Mouse (Mus musculus): ENCODE measurements around the gene Papss1. TPM values are rescaled to one million over a fixed set of nuclear protein-coding genes. Genes with fewer than 3 reads are reported as not detected.

The Papss1 gene
- total RNA-seq (2014; rRNA removed), result 129 and 133 TPM in 2 replicates
- polyA plus RNA-seq (2015; fragmentation: Nextera tagmentation; extraction: Ambion mirVana), result 107 and 111 TPM in 2 replicates

DNA sequence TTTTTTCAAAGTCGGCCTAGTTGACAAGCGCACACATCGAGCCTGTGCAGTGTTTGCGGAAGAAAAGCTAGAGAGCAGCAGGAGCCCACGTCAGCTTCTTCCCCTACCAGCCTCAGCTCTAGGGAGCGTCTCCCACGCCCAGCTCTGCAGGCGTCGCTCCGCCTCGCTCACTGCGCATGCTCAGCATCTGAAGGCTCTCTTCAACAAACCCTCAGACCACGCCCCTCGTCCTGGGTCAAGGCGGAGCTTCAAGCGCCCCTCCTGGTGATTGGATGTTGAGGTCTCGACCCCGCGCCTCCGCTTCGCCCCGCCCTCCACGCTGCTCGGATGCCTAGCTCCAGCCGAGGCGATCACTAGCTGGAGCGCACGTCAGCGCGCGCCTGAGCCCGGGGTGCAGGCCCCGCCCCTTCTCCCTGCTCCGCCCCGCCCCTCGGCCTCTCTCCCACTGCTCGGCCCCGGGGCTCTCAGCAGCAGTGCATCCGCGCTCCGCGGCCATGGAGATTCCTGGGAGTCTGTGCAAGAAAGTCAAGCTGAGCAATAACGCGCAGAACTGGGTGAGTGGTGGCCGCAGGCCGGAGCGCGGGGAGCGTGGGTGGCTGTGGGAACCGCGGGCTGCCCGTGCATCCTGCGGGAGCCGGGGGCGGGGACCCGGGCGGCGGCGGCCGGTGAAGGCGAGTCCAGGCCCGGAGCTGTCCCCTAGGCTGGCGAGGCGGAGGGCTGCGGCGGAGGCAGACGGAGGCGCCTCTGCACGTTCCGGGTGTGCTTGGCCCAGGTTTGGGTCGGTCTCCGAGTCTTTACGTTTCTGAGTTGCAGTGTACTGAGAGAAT, at the start of gene Papss1:
Gene Papss1 (plus strand): TSS at position 339 of the 827 bp plus-strand sequence.
- TF ChIP-seq CTCF (IDR thresholded peaks at IDR 0.05), result peak; percentile 50
- peak; percentile 99 for ATAC-seq (ENCODE audit: low FRiP score)
- peaks cover 6% of the 10 kb centered on the region; the same call in 1 of the 2 replicates for H3K4me1 ChIP-seq (ENCODE audit: insufficient read depth, low read length)
- H3K9ac ChIP-seq (replicated peaks; ENCODE audit: low read length, poor library complexity, severe bottlenecking), result peak within 1 kb of the TSS; percentile 84
- peak within 1 kb of the TSS; percentile 70 for H3K4me2 ChIP-seq (ENCODE audit: low read depth, low read length, poor library complexity, severe bottlenecking)
- no peaks in the 10 kb centered on the region for H3K27me3 ChIP-seq (ENCODE audit: insufficient read depth, low read length)
- DNase-seq (ENCODE audit: low spot score), result peak; percentile 100
- 1% methylated on average over 69 of the region's 73 CpGs for WGBS
- H3K36me3 ChIP-seq (ENCODE audit: insufficient read depth, low read length), result no peaks in the 10 kb centered on the region
- H3K9me3 ChIP-seq (ENCODE audit: low read length), result no peaks in the 10 kb centered on the region
- H3K4me3 ChIP-seq (ENCODE audit: low read depth, low read length), result peak within 1 kb of the TSS; percentile 92
- peak within 1 kb of the TSS; percentile 96 for H3K27ac ChIP-seq (ENCODE audit: low read depth, low read length)

DNA sequence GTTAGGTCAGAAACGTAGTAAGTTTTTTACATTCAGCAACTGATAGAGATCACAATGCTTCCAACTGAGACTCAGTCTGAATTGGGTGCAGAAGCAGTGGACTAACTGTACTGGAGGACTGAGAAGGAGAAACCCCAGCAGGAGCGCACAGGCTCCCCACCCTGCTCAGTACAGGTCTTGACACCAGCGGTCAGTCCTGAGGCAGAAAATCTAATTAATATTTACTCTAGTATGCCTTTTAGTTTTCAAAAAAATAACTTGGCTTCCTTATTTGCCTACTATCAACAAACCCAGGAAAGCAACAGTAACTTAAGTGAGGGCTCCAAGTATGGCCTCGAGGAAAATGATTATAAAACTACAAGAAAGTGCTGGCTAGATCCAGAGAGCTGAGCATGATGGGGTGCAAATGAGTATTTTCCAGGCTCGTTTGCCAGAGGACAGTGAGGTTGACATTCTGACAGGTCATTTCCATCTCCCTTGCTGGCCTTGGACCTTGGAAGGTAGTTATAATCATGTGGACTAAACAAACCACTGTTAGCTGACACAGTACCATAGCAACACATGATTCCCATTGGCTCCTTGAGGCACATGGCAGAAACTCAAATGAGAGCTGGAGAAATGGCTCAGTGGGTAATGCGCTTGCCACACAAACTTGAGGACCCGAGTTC, 48.1 kb upstream of the Papss1 start:
- ATAC-seq (ENCODE audit: low FRiP score) (no peak), DNase-seq (ENCODE audit: low spot score) (no peak)
- TF ChIP-seq CTCF (IDR thresholded peaks at IDR 0.05), result no peak
- H3K4me1 ChIP-seq (ENCODE audit: insufficient read depth, low read length), result no peaks in the 10 kb centered on the region
- no peak overlapping the region for H3K4me3 ChIP-seq (ENCODE audit: low read depth, low read length)
- WGBS, result 88% methylated on average over 7 of the region's 7 CpGs
- H3K27me3 ChIP-seq (ENCODE audit: insufficient read depth, low read length), result no peaks in the 10 kb centered on the region
- no peak overlapping the region for H3K4me2 ChIP-seq (ENCODE audit: low read depth, low read length, poor library complexity, severe bottlenecking)
- no peak overlapping the region for H3K9ac ChIP-seq (replicated peaks; ENCODE audit: low read length, poor library complexity, severe bottlenecking)
- H3K27ac ChIP-seq (ENCODE audit: low read depth, low read length), result no peak overlapping the region
- no peaks in the 10 kb centered on the region for H3K9me3 ChIP-seq (ENCODE audit: low read length)
- H3K36me3 ChIP-seq (ENCODE audit: insufficient read depth, low read length), result no peaks in the 10 kb centered on the region

DNA sequence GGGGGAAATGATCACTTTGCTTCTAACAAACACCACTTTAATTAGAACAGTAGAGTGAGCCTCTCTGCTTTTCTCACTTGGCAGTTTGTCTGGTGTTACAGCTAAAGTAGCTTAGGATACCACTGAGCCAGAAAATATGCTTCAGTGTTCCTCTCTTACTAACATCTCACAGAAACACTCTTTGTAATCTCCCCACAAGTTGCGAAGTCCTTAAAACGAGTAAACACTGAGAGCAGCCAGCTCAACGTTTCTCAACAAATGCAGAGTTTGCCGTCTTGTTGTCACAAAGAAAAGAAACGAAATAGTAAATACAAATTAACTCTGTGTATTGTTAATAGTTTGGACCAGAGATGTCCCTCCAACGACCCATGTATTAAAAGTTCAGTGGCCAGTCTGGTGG, 46.8 kb upstream of the Papss1 start:
- Histone ChIP-seq H3K9me3 (ENCODE audit: low read length) (no peaks in the 10 kb centered on the region), H3K27ac (ENCODE audit: low read depth, low read length) (no peak overlapping the region), H3K27me3 (ENCODE audit: insufficient read depth, low read length) (no peaks in the 10 kb centered on the region), H3K36me3 (ENCODE audit: insufficient read depth, low read length) (no peaks in the 10 kb centered on the region), H3K4me3 (ENCODE audit: low read depth, low read length) (no peak overlapping the region), H3K4me1 (ENCODE audit: insufficient read depth, low read length) (no peaks in the 10 kb centered on the region), H3K4me2 (ENCODE audit: low read depth, low read length, poor library complexity, severe bottlenecking) (no peak overlapping the region), H3K9ac (replicated peaks; ENCODE audit: low read length, poor library complexity, severe bottlenecking) (no peak overlapping the region)
- TF ChIP-seq CTCF (IDR thresholded peaks at IDR 0.05), result no peak
- DNase-seq (ENCODE audit: low spot score), result no peak
- WGBS, result 76% methylated on average over 6 of the region's 6 CpGs
- no peak for ATAC-seq (ENCODE audit: low FRiP score)

DNA sequence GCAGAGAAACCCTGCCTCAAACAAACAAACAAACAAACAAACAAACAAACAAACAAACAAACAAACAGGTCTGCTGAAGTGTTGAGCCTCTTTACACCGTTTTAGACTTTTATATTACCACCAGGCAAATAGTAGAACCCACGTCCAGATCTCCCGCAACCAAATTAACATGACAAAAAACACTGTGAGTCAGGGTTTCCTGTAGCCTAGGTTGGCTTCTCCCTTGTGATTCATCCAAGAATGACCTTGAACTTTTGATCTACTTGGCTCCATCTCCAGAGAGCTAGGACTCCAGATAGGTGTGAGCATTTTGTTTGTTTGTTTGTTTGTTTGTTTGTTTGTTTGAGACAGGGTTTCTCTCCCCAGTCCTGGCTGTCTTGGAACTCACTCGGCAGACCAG, 43.4 kb upstream of the Papss1 start:
- no peak overlapping the region for H3K9ac ChIP-seq (replicated peaks; ENCODE audit: low read length, poor library complexity, severe bottlenecking)
- no peak for ATAC-seq (ENCODE audit: low FRiP score)
- no peak overlapping the region for H3K4me2 ChIP-seq (ENCODE audit: low read depth, low read length, poor library complexity, severe bottlenecking)
- H3K27me3 ChIP-seq (ENCODE audit: insufficient read depth, low read length), result no peaks in the 10 kb centered on the region
- no peak overlapping the region for H3K4me3 ChIP-seq (ENCODE audit: low read depth, low read length)
- TF ChIP-seq CTCF (IDR thresholded peaks at IDR 0.05), result no peak
- H3K36me3 ChIP-seq (ENCODE audit: insufficient read depth, low read length), result no peaks in the 10 kb centered on the region
- no peak for DNase-seq (ENCODE audit: low spot score)
- no peaks in the 10 kb centered on the region for H3K9me3 ChIP-seq (ENCODE audit: low read length)
- WGBS, result 60% methylated on average over 4 of the region's 4 CpGs
- H3K4me1 ChIP-seq (ENCODE audit: insufficient read depth, low read length), result no peaks in the 10 kb centered on the region
- no peak overlapping the region for H3K27ac ChIP-seq (ENCODE audit: low read depth, low read length)

DNA sequence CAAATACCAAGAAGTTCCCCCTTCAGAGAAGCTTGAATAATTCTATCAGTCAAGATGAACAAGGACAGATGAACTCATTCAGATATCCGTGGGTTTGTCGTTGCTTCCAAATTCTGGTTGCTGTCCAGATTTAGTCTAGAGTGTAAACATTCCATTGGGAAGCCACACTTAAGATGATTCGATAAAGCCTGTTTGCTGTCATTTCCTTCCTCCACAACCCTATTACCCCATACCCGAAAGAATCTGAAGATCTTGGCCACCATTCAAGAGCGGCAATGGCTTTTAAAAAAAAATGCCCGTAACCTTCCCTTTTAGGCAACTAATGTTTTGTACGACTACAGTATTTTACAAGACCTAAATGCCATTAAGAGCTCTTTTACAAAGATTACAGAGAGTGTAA, 42.3 kb upstream of the Papss1 start:
- H3K27me3 ChIP-seq (ENCODE audit: insufficient read depth, low read length), result no peaks in the 10 kb centered on the region
- no peaks in the 10 kb centered on the region for H3K4me1 ChIP-seq (ENCODE audit: insufficient read depth, low read length)
- H3K9me3 ChIP-seq (ENCODE audit: low read length), result no peaks in the 10 kb centered on the region
- no peak overlapping the region for H3K4me2 ChIP-seq (ENCODE audit: low read depth, low read length, poor library complexity, severe bottlenecking)
- DNase-seq (ENCODE audit: low spot score) (no peak), ATAC-seq (ENCODE audit: low FRiP score) (no peak)
- H3K4me3 ChIP-seq (ENCODE audit: low read depth, low read length), result no peak overlapping the region
- H3K9ac ChIP-seq (replicated peaks; ENCODE audit: low read length, poor library complexity, severe bottlenecking), result no peak overlapping the region
- WGBS, result 82% methylated on average over 7 of the region's 7 CpGs
- TF ChIP-seq CTCF (IDR thresholded peaks at IDR 0.05), result no peak
- H3K27ac ChIP-seq (ENCODE audit: low read depth, low read length), result no peak overlapping the region
- H3K36me3 ChIP-seq (ENCODE audit: insufficient read depth, low read length), result no peaks in the 10 kb centered on the region

DNA sequence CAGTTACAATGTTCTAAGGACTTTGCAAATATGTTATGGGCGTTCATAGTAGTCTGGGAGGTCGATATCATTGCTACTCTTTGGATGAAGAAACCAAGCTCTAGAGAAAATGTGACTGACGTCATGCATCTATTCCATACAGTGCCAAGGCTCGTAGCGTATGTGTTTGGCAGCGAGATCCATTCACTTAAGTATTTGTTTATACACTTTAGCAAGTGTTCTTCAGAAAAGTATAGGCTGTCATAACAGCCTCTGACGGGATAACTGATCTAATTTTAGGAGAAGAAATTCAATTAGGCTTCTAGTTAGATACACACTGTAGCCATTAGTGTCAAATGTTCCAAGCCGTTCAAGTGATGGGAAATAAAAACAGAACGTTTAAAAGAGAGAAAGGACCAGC, 40.8 kb upstream of the Papss1 start:
- no peak overlapping the region for H3K4me3 ChIP-seq (ENCODE audit: low read depth, low read length)
- ATAC-seq (ENCODE audit: low FRiP score), result no peak
- H3K27ac ChIP-seq (ENCODE audit: low read depth, low read length), result no peak overlapping the region
- no peaks in the 10 kb centered on the region for H3K27me3 ChIP-seq (ENCODE audit: insufficient read depth, low read length)
- no peak for DNase-seq (ENCODE audit: low spot score)
- no peaks in the 10 kb centered on the region for H3K4me1 ChIP-seq (ENCODE audit: insufficient read depth, low read length)
- no peak overlapping the region for H3K4me2 ChIP-seq (ENCODE audit: low read depth, low read length, poor library complexity, severe bottlenecking)
- no peaks in the 10 kb centered on the region for H3K9me3 ChIP-seq (ENCODE audit: low read length)
- WGBS, result 90% methylated on average over 9 of the region's 9 CpGs
- H3K36me3 ChIP-seq (ENCODE audit: insufficient read depth, low read length), result no peaks in the 10 kb centered on the region
- no peak overlapping the region for H3K9ac ChIP-seq (replicated peaks; ENCODE audit: low read length, poor library complexity, severe bottlenecking)
- no peak for TF ChIP-seq CTCF (IDR thresholded peaks at IDR 0.05)
